Mouse (Mus musculus): ENCODE data around the gene Slc26a10.

The Slc26a10 gene

DNA sequence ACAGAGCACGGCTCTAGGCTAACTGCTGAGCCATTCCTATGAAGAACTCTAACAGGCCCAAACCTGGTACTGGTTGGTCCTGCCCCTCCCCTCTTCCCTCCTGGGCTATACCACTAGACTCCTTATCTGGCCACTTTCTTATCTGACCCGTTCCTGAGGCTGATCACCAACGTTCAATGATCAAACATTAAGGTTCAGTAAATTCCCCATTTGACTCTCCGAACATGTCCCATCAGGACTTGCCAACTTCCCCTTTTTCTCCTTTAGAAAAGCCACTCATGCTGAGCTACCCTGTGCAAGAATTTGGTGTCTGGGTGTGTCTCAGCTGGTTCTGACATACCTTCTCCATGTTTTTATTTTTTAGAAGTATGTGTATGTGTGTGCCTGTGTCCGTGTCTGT is 53.9 kb downstream of the Slc26a10 start:
- DNase-seq: no peak

DNA sequence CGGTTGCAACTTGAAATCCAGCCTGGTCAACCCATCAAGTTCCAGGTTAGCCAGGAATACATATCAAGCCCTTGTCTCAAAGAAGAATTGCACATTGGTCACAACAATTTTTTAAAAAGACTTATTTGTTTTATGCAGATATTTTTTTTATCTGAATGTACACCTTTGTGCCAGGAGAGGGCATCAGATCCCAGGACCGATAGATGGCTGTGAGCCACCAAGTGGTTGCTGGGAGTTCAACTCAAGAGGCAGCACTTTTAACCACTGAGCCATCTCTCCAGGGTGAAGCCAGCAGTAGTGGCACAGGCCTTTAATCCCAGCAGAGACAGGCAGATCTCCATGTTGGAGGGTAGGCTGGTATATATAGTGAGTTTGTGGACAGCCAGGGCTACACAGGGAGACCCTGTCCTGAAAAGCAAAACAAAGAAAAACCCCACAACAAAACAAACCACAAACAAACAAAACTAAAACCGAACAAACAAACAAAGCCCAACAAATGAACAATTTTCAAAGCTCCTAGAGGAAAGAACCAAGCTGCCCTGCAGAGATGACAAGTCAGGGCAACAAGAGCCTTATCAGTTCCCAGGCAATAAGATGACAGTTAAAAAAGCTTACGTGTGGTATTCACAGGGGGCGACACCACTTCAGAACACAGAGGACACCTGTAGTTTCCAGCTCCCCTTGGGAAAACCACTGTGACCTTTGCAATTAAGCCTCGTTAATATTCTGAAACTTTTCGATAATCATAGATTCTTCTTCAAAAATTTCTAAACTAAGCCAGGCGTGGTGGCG is 55.0 kb downstream of the Slc26a10 start:
- peak; percentile 60 for DNase-seq

DNA sequence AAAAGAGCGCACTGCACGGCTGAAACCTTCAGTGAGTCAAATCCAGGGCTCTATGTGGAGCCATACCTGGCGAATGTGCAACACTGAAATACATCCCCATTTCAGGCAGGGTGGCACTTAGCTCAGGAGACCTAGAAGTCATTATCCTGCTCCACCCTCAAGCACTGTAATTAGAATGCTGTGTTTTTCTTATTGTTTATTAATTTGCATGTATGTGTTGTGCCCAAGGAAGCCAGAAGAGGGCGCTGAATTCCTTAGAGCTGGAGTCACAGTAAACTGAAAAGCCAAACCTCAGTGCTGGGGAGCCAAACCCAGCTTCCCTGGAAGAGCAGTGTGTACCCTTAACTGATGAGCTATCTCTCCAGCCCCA is 57.0 kb downstream of the Slc26a10 start:
- DNase-seq: peak; percentile 78

DNA sequence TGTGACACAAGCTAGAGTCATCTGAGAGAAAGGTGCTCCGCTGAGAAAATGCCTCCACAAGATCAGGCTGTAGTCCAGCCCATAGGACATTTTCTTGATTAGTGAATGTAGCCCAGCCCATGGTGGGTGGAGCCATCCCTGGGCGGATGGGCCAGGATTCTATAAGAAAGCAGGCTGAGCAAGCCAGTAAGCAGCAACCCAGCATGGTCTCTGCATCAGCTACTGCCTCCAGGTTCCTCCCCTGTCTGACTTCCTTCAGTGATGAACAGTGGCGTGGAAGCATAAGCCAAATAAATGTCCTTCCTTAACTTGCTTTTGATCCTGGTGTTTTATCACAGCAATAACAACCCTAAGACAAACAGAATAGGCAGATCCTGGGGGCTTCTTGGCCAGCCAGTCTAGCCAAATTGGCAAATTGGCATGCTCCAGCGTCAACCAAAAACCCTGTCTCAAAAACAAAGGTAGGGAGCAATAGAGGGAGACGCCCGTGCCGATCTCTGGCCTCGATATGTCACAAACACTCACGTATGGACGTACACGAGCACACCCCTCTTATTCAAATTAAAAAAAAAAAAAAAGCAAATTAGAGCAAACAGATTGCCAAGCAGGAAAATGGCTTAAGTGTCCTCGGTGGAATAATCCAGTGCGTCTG is 57.5 kb downstream of the Slc26a10 start:
- DNase-seq: peak; percentile 34

DNA sequence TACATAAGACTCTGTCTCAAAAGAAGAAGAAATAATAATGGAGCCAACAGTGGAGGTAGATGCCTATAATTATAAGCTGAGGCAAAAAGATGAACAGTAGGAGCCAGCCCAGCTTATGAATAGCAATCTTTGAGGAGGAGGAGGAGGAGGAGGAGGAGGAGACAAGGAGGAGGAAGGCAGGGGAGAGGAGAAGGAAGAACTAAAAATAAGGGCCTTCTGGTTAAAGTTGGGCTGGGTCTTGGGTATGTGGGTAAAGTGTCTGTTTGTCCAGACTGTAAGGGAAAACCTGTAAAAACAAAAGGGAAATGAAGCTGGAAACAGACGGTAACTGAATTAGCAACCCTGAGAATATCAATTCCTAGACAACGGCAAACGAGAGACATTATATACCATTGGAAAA is 58.4 kb downstream of the Slc26a10 start:
- DNase-seq: no peak
